Mouse (Mus musculus) E14TG2a.4 (cell line): ENCODE results near the gene Pla2g12b.

ENCODE experiments used
- CTCF ChIP-seq: conservative IDR thresholded peaks from 2 replicates; pipeline ENCODE4 v1.5.1; 2014; ENCODE audit warnings: low read length
- NANOG ChIP-seq: IDR thresholded peaks from 2 replicates; pipeline ENCODE4 v1.6.1; 2014; ENCODE audit warnings: borderline replicate concordance, low read length, mixed read lengths
- POU5F1 ChIP-seq: IDR thresholded peaks from 2 replicates; pipeline ENCODE4 v1.6.1; 2014; ENCODE audit warnings: low read length, borderline replicate concordance

GRCm38 (mm10) chr10:59462307-59462706 lies 58.8 kb downstream of the Pla2g12b start:
- no peak for TF ChIP-seq CTCF
- TF ChIP-seq NANOG, result no peak
- no peak for TF ChIP-seq POU5F1
